Mouse (Mus musculus): Measurements from ENCODE around the gene Tmem161a. TPM values are rescaled to one million over a fixed set of nuclear protein-coding genes. Genes with fewer than 3 reads are reported as not detected.

Gene Tmem161a
- polyA plus RNA-seq, 1 experiment from 2014 or later = 64.9 TPM

DNA sequence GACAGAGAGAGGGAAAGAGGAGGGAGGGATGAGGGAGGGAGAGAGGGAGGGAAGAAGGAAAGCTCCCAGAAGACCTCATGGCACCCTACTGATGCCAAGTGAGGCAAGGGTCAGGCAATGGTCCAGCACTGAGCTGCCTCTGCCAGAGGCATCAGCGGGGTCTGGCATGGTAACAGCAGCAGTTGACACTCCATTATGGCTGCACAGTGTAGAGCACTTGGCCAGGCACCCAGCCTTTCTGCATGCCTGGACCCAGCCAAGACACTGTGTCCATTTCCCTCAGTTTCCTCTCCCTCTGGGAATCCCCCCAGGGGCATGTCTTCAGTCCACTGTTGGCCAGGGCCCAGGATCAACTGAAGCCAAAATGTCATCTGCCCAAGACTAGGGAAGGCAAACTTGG, 44.4 kb downstream of the Tmem161a start:
- ChIA-PET POLR2A (interaction anchor here (1.4 kb wide), 1 partner anchor 163 kb away, joined by 4 read pairs; no protein-coding TSS in a partner anchor), CTCF (no interaction called here)
- in situ Hi-C loops (cut with MboI; ENCODE audit: low pct_unique_long_range_greater_than_20kb) = no loop called here
- H3K27me3 ChIP-seq = no peaks in the 10 kb centered on the region
- no peak for TF ChIP-seq CTCF (IDR thresholded peaks at IDR 0.05)
- DNase-seq (ENCODE audit: low read depth, low spot score) = peak; percentile 67
- no peak for ATAC-seq

DNA sequence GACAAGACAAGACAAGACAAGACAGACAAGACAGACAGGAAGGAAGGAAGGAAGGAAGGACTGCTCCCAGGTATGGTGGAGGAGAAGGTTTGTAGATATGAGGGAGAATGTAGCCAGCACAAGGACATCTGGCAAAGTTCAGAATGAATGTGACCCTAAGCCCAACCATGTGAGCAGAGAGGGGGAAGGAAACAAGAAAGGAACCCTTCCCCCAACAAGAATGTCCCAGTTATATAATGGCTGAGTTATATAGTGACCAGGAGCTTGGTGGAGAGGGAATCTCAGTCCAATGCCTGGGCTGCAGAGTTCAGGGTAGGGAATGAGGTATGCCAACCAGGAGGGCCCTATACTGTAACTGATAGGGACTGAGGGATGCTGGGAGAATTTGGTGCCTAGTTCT, 45.3 kb downstream of the Tmem161a start:
- ChIA-PET POLR2A (interaction anchor here (0.6 kb wide), 1 partner anchor 49 kb away, joined by 3 read pairs; no protein-coding TSS in a partner anchor), CTCF (no interaction called here)
- H3K27me3 ChIP-seq = no peaks in the 10 kb centered on the region
- in situ Hi-C loops (cut with MboI; ENCODE audit: low pct_unique_long_range_greater_than_20kb) = no loop called here
- no peak for TF ChIP-seq CTCF (IDR thresholded peaks at IDR 0.05)
- DNase-seq (ENCODE audit: low read depth, low spot score) (no peak), ATAC-seq (no peak)

GRCm38 (mm10) chr8:70219107-70219684, 47.0 kb downstream of the Tmem161a start:
- ATAC-seq = no peak
- ChIA-PET POLR2A (no interaction called here), CTCF (interaction anchor here (1.7 to 3.4 kb wide), 2 partner anchors 16 to 19 kb away, joined by 4 to 14 read pairs; no protein-coding TSS in a partner anchor)
- H3K27me3 ChIP-seq = no peaks in the 10 kb centered on the region
- in situ Hi-C loops (cut with MboI; ENCODE audit: low pct_unique_long_range_greater_than_20kb) = no loop called here
- no peak for TF ChIP-seq CTCF (IDR thresholded peaks at IDR 0.05)
- DNase-seq (ENCODE audit: low read depth, low spot score) = no peak

GRCm38 (mm10) chr8:70220236-70220840, 48.2 kb downstream of the Tmem161a start:
- ChIA-PET POLR2A (no interaction called here), CTCF (interaction anchor here (1.0 to 3.4 kb wide), 3 partner anchors 8 to 20 kb away, joined by 4 to 14 read pairs (median 4); partner anchors contain the start of gene Slc25a42)
- no peak for TF ChIP-seq CTCF (IDR thresholded peaks at IDR 0.05)
- DNase-seq (ENCODE audit: low read depth, low spot score) (no peak), ATAC-seq (no peak)
- H3K27me3 ChIP-seq = no peaks in the 10 kb centered on the region
- in situ Hi-C loops (cut with MboI; ENCODE audit: low pct_unique_long_range_greater_than_20kb) = no loop called here

DNA sequence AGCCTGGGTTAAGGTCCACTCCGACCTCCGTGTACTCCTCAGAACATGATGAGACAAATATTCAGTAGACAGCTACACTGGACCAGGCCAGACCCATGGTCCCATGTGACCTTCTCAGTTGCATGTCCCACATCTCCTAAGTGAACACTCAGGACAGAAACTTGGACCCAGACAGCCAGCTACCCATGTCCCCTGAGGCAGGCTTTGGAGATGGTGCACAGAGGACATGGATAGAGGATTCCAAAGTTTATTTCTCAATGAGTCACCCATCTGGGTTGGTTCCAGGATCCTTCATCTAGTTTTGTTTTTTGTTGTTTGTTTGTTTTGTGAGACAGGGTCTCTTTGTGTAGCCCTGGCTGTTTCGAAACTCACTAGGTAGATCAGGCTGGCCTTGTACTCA, 48.8 kb downstream of the Tmem161a start:
- H3K27me3 ChIP-seq = no peaks in the 10 kb centered on the region
- DNase-seq (ENCODE audit: low read depth, low spot score) = no peak
- ChIA-PET CTCF (interaction anchor here (1.0 to 3.4 kb wide), 3 partner anchors 8 to 21 kb away, joined by 4 to 14 read pairs (median 4); partner anchors contain the start of gene Slc25a42), POLR2A (no interaction called here)
- TF ChIP-seq CTCF (IDR thresholded peaks at IDR 0.05) = no peak
- no peak for ATAC-seq
- in situ Hi-C loops (cut with MboI; ENCODE audit: low pct_unique_long_range_greater_than_20kb) = no loop called here

GRCm38 (mm10) chr8:70222041-70222440, 49.9 kb downstream of the Tmem161a start:
- in situ Hi-C loops (cut with MboI; ENCODE audit: low pct_unique_long_range_greater_than_20kb) = no loop called here
- no peak for TF ChIP-seq CTCF (IDR thresholded peaks at IDR 0.05)
- ChIA-PET CTCF (interaction anchor here (3.4 kb wide), 1 partner anchor 22 kb away, joined by 14 read pairs; no protein-coding TSS in a partner anchor), POLR2A (no interaction called here)
- no peaks in the 10 kb centered on the region for H3K27me3 ChIP-seq
- ATAC-seq = no peak
- no peak for DNase-seq (ENCODE audit: low read depth, low spot score)

DNA sequence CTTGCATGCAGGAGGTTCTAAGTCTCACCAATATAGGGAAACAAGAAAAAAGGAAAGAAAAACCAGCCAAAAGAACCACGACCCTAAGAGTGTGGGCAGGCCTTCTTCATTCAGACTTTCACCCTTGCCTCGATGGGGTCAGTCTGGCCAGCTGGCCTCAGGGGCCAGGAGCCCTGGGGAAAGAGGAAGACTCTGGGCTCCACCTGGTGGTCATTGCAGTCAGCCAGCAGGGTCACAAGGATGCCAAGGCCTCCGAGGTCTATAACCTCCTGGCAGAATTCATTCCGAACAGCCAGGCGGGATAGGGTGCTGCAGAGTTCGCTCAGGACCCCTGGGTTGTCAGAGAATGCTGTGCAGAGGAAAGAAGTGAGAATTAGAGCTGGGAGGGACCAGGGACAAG, 51.2 kb downstream of the Tmem161a start:
- no peak for TF ChIP-seq CTCF (IDR thresholded peaks at IDR 0.05)
- ChIA-PET POLR2A (no interaction called here), CTCF (interaction anchor here (1.1 to 2.5 kb wide), 6 partner anchors 11 to 46 kb away, joined by 3 to 15 read pairs (median 4); no protein-coding TSS in a partner anchor)
- in situ Hi-C loops (cut with MboI; ENCODE audit: low pct_unique_long_range_greater_than_20kb) = no loop called here
- no peaks in the 10 kb centered on the region for H3K27me3 ChIP-seq
- ATAC-seq (no peak), DNase-seq (ENCODE audit: low read depth, low spot score) (no peak)

DNA sequence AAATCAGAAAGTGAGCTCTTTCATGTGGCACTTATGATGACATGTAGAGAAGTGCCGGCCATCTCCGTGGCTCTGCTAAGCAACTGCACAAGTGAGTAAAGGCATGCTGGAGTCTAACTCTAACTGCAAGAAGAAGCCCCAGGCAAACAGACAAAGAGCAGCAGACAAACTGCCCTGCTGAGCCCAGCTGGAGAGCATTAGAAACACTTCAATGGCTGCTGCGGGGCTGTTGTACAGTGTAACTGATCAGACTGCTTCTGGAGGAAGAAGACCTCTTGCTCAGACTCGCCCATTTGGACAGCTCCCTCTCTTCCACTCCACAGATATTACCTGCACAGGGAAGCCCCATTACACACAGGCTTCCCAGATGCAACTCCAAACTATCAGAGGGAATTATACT, 55.8 kb downstream of the Tmem161a start:
- no peak for DNase-seq (ENCODE audit: low read depth, low spot score)
- POLR2A ChIA-PET = interaction anchor here (0.6 kb wide), 1 partner anchor 55 kb away, joined by 4 read pairs; no protein-coding TSS in a partner anchor
- no peaks in the 10 kb centered on the region for H3K27me3 ChIP-seq
- no peak for ATAC-seq
- in situ Hi-C loops (cut with MboI; ENCODE audit: low pct_unique_long_range_greater_than_20kb) = no loop called here
- CTCF ChIA-PET = no interaction called here
- no peak for TF ChIP-seq CTCF (IDR thresholded peaks at IDR 0.05)

DNA sequence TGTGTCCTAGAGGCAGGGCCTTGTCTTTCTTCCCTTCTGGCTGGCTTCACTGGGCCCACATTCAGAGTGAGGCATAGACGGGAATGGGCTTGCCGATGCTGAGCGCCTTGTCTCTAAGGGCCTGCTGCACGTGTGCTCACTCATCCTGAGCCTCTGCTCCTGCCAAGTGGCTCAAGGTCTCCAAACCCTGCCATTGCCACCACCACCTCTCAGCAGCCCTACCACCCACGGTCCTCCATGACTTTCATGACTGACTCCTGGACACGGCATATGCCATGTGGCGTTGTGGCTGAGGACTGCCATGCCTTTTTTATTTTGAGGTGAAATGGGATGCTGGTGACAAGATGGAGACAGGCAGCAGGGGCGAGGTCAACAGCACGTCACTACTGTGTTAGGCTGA, 58.7 kb downstream of the Tmem161a start:
- TF ChIP-seq CTCF (IDR thresholded peaks at IDR 0.05) = no peak
- in situ Hi-C loops (cut with MboI; ENCODE audit: low pct_unique_long_range_greater_than_20kb) = no loop called here
- ChIA-PET POLR2A (no interaction called here), CTCF (no interaction called here)
- no peak for ATAC-seq
- DNase-seq (ENCODE audit: low read depth, low spot score) = no peak
- no peaks in the 10 kb centered on the region for H3K27me3 ChIP-seq

Other genes with a start within 250 kb of the Tmem161a start
- 75.2 TPM for gene Gatad2a, start 176.0 kb upstream of the Tmem161a start, polyA plus RNA-seq (2021)
- 53.4 TPM for gene Mau2, start 129.6 kb upstream of the Tmem161a start, polyA plus RNA-seq (2021)
- gene Sugp1, start 129.5 kb upstream of the Tmem161a start, polyA plus RNA-seq (2021) = 37.0 TPM
- gene Tm6sf2, start 99.4 kb upstream of the Tmem161a start, polyA plus RNA-seq (2021) = 1.3 TPM
- gene Hapln4, start 88.9 kb upstream of the Tmem161a start, polyA plus RNA-seq (2021) = 7.3 TPM
- 0.01 TPM for gene Ncan, start 51.5 kb upstream of the Tmem161a start, polyA plus RNA-seq (2021)
- gene Nr2c2ap, start 41.0 kb upstream of the Tmem161a start, polyA plus RNA-seq (2021) = 35.1 TPM
- 19.6 TPM for gene Rfxank, start 33.2 kb upstream of the Tmem161a start, polyA plus RNA-seq (2021)
- 80.3 TPM for gene Borcs8, start 32.9 kb upstream of the Tmem161a start, polyA plus RNA-seq (2021)
- gene Mef2b, start 32.6 kb upstream of the Tmem161a start, polyA plus RNA-seq (2021) = 0.54 TPM
- 5.0 TPM for gene Slc25a42, start 39.9 kb downstream of the Tmem161a start, polyA plus RNA-seq (2021)
- 26.5 TPM for gene Sugp2, start 61.9 kb downstream of the Tmem161a start, polyA plus RNA-seq (2021)
- gene Armc6, start 62.1 kb downstream of the Tmem161a start, polyA plus RNA-seq (2021) = 16.4 TPM
- gene Homer3, start 110.5 kb downstream of the Tmem161a start, polyA plus RNA-seq (2021) = 67.9 TPM
- gene Ddx49, start 130.1 kb downstream of the Tmem161a start, polyA plus RNA-seq (2021) = 48.8 TPM
- gene Cope, start 130.2 kb downstream of the Tmem161a start, polyA plus RNA-seq (2021) = 259 TPM
- gene Cers1, start 143.4 kb downstream of the Tmem161a start, polyA plus RNA-seq (2021) = 2.5 TPM
- 1.1 TPM for gene Gdf1, start 157.5 kb downstream of the Tmem161a start, polyA plus RNA-seq (2021)
- gene Upf1, start 180.9 kb downstream of the Tmem161a start, polyA plus RNA-seq (2021) = 44.5 TPM
- gene Comp, start 201.2 kb downstream of the Tmem161a start, polyA plus RNA-seq (2021) = 0.36 TPM